Mouse (Mus musculus): ENCODE results near the gene Ndufb4. TPM values are rescaled to one million over a fixed set of nuclear protein-coding genes. Genes with fewer than 3 reads are reported as not detected.
A peak's percentile ranks its signal among the peaks of the same experiment; 100 is the strongest.

Gene Ndufb4
- polyA plus RNA-seq, 1 experiment from 2014 or later = 47.7 TPM

DNA sequence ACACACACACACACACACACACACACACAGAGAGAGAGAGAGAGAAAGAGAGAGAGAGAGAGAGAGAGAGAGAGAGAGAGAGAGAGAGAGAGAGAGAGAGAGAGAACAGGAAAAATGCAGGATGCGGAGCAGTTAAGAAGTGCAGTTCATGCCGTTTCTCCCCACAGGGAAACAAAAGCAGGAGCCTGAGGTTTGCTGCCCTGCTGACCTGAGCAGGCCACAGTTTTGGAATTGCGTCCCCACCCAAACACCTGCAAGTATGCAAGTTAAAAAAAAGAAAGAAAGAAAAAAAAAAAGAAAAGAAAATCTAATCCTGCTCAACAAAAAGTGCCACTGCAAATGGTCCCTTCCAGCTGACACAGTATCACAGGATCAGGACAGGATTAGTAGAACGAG is 22.4 kb upstream of the Ndufb4 start:
- no peak overlapping the region for H3K27ac ChIP-seq
- H3K36me3 ChIP-seq = no peaks in the 10 kb centered on the region
- no peak for DNase-seq
- H3K9me3 ChIP-seq (replicated peaks) = no peaks in the 10 kb centered on the region
- no peak overlapping the region for H3K9ac ChIP-seq
- H3K4me2 ChIP-seq = no peak overlapping the region
- H3K4me3 ChIP-seq (replicated peaks) = no peak overlapping the region
- 65% methylated on average over 4 of the region's 4 CpGs for WGBS (ENCODE audit: insufficient replicate concordance)
- no peaks in the 10 kb centered on the region for H3K27me3 ChIP-seq
- H3K4me1 ChIP-seq (replicated peaks) = no peaks in the 10 kb centered on the region
- ATAC-seq (ENCODE audit: low read depth) = no peak

DNA sequence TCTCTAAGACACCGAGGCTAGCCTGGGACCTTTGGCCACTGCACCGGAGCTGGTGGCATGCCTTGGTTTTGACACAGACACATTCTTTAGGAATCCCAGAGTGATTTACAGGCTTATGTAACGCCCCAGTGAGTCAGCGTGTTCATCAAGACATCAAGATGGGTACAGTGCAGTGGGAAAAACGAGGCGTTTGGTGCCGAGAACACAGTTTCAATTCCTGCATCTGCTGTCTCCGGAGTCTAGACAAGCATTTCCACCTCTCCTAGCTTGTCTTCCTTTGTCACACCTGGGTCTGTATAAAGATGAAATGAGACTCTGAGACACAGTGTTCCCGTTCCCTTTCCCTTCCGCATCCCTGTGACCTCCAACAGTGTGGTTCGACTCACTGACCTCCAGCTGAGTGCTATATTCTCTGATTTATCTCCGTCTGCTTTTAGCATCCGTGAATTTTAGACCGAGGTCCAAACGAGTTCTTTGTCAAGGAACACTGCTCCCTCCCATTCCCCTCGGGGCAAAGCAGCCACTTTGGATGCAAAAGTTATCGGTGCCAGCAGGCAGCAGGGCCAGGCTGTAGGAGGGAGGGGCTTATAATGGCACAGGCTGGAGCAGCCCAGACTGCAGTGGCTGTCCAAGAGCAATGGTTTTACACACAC is 21.9 kb upstream of the Ndufb4 start:
- Histone ChIP-seq H3K9ac (no peak overlapping the region), H3K4me1 (replicated peaks) (no peaks in the 10 kb centered on the region), H3K27me3 (no peaks in the 10 kb centered on the region), H3K36me3 (no peaks in the 10 kb centered on the region), H3K27ac (no peak overlapping the region), H3K9me3 (replicated peaks) (no peaks in the 10 kb centered on the region), H3K4me2 (no peak overlapping the region), H3K4me3 (replicated peaks) (no peak overlapping the region)
- 58% methylated on average over 17 of the region's 17 CpGs for WGBS (ENCODE audit: insufficient replicate concordance)
- ATAC-seq (ENCODE audit: low read depth) = no peak
- no peak for DNase-seq

DNA sequence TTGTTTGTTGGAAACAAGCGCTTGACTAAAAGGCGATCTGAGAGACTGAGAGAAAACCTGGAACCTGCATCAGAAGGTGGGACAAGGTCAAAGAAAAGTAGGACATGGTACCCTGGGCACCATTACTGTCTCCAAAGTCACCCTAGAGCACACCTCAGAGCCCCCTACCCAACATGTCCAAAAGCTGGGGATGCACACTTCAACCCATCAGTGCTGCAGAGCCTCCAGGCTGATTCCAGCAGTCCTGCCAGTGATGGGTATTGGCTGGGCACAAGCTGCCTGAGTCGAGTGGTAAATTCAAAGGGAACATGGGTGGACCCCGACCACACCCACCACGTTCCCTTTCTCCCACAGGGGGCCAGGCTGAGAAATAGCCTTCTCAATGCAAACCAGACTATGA is 21.1 kb upstream of the Ndufb4 start:
- Histone ChIP-seq H3K4me2 (no peak overlapping the region), H3K27me3 (no peaks in the 10 kb centered on the region), H3K27ac (no peak overlapping the region), H3K9me3 (replicated peaks) (no peaks in the 10 kb centered on the region), H3K36me3 (no peaks in the 10 kb centered on the region), H3K4me1 (replicated peaks) (no peaks in the 10 kb centered on the region), H3K4me3 (replicated peaks) (no peak overlapping the region), H3K9ac (no peak overlapping the region)
- ATAC-seq (ENCODE audit: low read depth) (no peak), DNase-seq (no peak)
- WGBS (ENCODE audit: insufficient replicate concordance) = 67% methylated on average over 5 of the region's 5 CpGs

DNA sequence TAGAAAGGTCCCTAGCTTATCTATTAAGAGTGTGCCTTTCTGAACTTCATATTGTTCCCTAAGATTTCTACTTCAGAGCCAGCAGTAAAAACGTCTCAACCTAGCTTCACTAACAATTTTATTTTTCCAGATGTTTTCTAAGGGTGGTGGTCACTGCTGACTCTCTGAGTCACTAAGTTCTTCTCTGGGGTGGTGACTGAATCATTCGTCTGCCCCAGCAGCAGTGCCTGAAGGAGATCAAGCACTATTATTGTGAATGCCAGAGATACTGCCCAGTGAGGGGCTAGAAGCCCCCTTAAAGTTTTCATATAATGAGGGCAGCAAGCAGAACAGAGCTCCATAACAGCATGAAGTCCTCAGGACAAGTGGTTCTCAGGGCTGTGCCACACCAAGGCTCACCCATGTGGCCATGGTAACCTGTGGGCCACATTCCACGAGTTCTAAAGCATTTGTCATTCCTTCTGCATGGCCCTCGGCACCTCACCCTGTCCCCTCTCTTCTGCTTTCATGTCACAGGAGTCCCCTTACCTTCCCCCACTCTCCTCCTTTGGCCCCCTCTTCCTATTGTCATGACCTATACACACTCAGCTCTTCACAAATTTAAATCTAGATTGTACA is 16.5 kb upstream of the Ndufb4 start:
- 29% methylated on average over 4 of the region's 4 CpGs for WGBS (ENCODE audit: insufficient replicate concordance)
- no peaks in the 10 kb centered on the region for H3K36me3 ChIP-seq
- no peaks in the 10 kb centered on the region for H3K4me1 ChIP-seq (replicated peaks)
- ATAC-seq (ENCODE audit: low read depth) = no peak
- no peak overlapping the region for H3K4me2 ChIP-seq
- no peaks in the 10 kb centered on the region for H3K9me3 ChIP-seq (replicated peaks)
- no peaks in the 10 kb centered on the region for H3K27me3 ChIP-seq
- no peak overlapping the region for H3K4me3 ChIP-seq (replicated peaks)
- H3K9ac ChIP-seq = no peak overlapping the region
- DNase-seq = no peak
- H3K27ac ChIP-seq = no peak overlapping the region

DNA sequence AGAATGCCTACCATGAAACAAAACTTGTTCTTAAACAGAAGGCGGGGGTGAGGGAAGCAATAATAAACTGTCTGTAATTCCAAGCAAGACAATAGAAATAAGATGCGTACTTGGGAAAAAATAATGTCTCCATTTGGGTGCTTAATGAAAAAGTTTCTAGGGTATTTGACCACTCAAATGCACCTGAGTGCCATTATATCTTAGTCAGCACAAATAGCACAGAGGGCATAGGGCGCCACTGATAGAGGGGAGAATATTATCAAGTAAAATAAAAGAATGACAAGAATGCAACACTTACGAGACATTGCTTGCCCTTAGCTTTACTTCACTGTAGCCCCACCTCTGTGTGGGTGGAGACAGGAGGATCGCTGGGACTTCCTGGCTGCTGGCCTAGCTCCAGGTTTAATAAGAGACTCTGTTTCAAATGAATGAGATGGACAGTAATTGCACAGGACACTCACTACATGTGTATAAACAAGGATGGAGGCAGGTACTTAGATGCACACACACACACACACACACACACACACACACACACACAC is 11.2 kb upstream of the Ndufb4 start:
- Histone ChIP-seq H3K4me1 (replicated peaks) (no peaks in the 10 kb centered on the region), H3K9ac (no peak overlapping the region), H3K36me3 (no peaks in the 10 kb centered on the region), H3K27me3 (no peaks in the 10 kb centered on the region), H3K4me3 (replicated peaks) (no peak overlapping the region), H3K4me2 (no peak overlapping the region), H3K27ac (no peak overlapping the region), H3K9me3 (replicated peaks) (no peaks in the 10 kb centered on the region)
- ATAC-seq (ENCODE audit: low read depth) = no peak
- no peak for DNase-seq
- 57% methylated on average over 5 of the region's 5 CpGs for WGBS (ENCODE audit: insufficient replicate concordance)

DNA sequence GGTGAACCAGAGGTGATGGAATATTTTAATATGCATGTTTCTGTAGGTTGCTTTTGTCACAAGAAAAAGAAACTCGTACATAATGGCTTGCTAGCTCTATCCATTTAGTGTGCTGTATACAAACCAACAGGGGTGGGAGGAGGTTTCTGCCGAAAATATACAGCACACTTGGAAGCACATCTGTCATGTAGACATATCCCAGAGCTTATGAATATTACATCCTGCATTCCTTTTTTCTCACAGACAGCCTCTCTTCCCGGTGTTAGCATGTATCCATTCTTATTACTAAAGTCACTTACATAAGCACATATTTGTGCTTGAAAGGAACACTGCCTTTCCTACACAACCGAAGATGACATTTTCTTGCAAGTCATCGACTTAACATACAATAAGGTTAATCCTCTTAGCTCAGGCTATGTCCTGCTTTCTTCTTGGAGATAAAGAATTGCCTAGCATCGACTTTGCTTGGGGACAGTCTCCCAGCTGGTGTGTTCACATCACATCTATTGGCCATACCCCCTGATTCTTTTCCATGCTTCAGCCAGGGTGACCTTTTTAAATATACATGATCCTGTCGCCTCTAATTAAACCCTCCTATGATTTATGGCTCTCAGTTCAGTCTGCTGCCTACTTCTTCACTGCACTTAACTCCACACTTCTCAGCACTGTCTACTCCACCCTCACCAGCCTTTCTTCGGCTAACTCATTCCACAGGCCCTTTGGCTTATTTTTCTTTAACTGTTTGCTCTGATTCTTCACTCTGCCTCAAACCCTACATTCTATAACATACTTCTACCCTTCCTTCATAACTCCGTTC is 9.6 kb upstream of the Ndufb4 start:
- no peaks in the 10 kb centered on the region for H3K4me1 ChIP-seq (replicated peaks)
- 57% methylated on average over 9 of the region's 9 CpGs for whole genome bisulfite sequencing (ENCODE audit: insufficient replicate concordance)
- H3K27me3 ChIP-seq = no peaks in the 10 kb centered on the region
- no peaks in the 10 kb centered on the region for H3K9me3 ChIP-seq (replicated peaks)
- no peak overlapping the region for H3K9ac ChIP-seq
- DNase-seq = no peak
- no peak overlapping the region for H3K27ac ChIP-seq
- no peak overlapping the region for H3K4me2 ChIP-seq
- no peak overlapping the region for H3K4me3 ChIP-seq (replicated peaks)
- no peak for ATAC-seq (ENCODE audit: low read depth)
- no peaks in the 10 kb centered on the region for H3K36me3 ChIP-seq

DNA sequence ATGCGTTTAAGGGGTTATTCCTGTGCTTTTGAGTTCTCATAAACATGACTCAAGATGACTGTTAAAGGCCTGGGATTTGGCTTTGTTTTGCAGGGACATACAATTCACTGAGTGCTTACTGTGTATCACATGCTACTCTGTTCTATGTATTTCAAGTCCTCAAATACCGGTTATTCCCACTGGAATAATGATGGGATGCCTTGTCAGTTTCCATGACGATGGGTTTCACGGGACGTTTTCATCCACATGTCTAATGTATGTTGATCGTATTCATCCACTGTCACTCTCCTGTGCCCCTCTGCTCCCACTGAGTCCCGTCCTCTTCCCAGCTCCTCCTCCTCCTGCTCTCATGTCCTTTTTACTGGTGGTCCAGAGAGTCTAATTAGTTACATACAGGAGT is 2.5 kb upstream of the Ndufb4 start:
- H3K9ac ChIP-seq = no peak overlapping the region
- H3K4me1 ChIP-seq (replicated peaks) = peaks cover 26% of the 10 kb centered on the region
- H3K27me3 ChIP-seq = no peaks in the 10 kb centered on the region
- ATAC-seq (ENCODE audit: low read depth) = no peak
- no peaks in the 10 kb centered on the region for H3K9me3 ChIP-seq (replicated peaks)
- 74% methylated on average over 7 of the region's 7 CpGs for WGBS (ENCODE audit: insufficient replicate concordance)
- no peak overlapping the region for H3K4me2 ChIP-seq
- no peak overlapping the region for H3K27ac ChIP-seq
- H3K36me3 ChIP-seq = no peaks in the 10 kb centered on the region
- H3K4me3 ChIP-seq (replicated peaks) = no peak overlapping the region
- no peak for DNase-seq

DNA sequence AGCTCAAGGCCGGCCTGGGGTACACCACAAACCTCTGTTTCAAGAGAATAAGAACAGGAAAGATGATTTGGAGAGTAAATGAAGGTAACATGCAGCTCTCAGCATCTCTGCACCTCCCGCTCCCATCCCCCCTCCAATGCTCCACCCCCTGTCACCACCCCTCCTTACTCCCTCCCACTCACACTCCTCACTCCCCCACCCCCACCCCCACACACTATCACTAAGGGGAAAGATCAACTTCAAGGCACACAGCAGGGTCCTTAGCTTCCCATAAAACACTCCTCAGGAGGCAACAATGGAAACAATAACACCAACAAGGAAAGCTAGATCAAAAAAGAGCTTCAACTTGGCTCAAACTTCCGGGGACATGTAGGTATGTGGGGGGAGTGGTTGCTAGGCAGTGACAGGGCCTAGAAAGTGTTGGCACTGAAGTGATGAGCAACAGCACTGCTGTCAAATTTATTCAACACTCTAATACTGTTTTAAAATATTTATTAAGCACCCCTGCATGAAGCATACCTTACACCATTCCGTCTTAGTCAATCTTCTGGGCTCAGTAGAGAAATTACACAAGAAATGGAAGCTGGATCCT is 1.6 kb upstream of the Ndufb4 start:
- H3K27ac ChIP-seq = no peak overlapping the region

DNA sequence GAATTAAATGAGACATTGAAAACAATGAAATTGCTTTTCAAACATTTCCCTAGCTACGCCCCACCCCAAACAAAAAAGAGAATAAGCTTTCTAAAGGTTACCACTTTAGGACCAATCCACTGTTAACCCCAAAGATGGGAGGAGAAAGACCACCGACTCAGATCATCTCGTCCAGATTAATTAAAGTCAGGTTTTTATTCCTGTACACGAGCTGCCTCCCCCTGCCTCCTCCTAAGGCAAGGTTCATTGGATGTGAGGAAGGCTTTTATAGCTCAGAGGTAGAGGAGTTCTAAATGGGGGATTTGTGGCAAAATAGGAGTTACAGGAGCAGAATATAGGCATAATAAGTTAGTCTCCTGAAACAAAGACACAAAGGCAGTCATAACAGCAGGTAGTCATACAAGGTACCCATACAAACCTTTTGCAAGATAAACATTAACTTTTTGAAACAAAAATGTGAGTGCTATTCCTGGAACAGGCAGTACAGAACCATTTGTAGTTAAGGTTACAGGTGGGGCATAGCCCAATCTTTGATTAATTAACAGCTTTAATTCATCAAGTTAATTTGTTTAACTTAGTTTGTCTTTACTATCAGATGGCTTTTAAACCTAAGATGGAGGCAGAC is 690 bp upstream of the Ndufb4 start:
- Histone ChIP-seq H3K27ac (peak overlapping the region; percentile 51; the same call in 1 of the 2 replicates), H3K36me3 (peaks cover 14% of the 10 kb centered on the region), H3K9me3 (replicated peaks) (no peaks in the 10 kb centered on the region), H3K4me2 (peak overlapping the region; percentile 62), H3K27me3 (no peaks in the 10 kb centered on the region), H3K4me1 (replicated peaks) (peaks cover 34% of the 10 kb centered on the region), H3K9ac (peak overlapping the region; percentile 42; the same call in 1 of the 2 replicates), H3K4me3 (replicated peaks) (peak overlapping the region; percentile 86)
- WGBS (ENCODE audit: insufficient replicate concordance) = 48% methylated on average over 4 of the region's 4 CpGs
- no peak for DNase-seq
- ATAC-seq (ENCODE audit: low read depth) = no peak

More for the DNA sequence above, 1.6 kb upstream of the Ndufb4 start:
- Histone ChIP-seq H3K36me3 (peaks cover 8% of the 10 kb centered on the region), H3K9me3 (replicated peaks) (no peaks in the 10 kb centered on the region), H3K9ac (no peak overlapping the region), H3K4me1 (replicated peaks) (peaks cover 34% of the 10 kb centered on the region), H3K4me3 (replicated peaks) (no peak overlapping the region), H3K27me3 (no peaks in the 10 kb centered on the region), H3K4me2 (no peak overlapping the region)
- DNase-seq (no peak), ATAC-seq (ENCODE audit: low read depth) (no peak)
- 56% methylated on average over 4 of the region's 4 CpGs for WGBS (ENCODE audit: insufficient replicate concordance)

DNA sequence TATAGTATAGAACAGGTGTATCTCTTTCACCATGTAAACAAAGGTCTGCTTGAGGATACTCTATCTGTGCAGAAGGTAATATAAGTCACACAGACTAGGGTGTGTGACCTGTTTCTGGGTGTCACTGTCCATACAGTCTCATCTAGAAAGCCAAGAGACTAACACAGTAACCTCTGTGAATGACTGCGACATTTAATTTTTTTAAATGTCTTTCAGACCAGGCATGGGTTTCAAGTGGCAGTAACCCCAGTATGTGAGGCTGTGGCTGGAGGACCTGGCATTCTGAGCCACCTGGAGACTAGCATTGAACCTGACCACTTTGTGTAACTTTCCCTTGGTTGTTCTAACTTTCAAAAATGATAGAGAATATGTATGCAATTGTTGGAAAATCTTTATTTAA is 1.2 kb downstream of the Ndufb4 start:
- Histone ChIP-seq H3K9ac (peak overlapping the region; percentile 94), H3K27me3 (no peaks in the 10 kb centered on the region), H3K9me3 (replicated peaks) (no peaks in the 10 kb centered on the region), H3K4me1 (replicated peaks) (peaks cover 34% of the 10 kb centered on the region), H3K36me3 (peaks cover 21% of the 10 kb centered on the region), H3K27ac (peak overlapping the region; percentile 91), H3K4me2 (peak overlapping the region; percentile 78), H3K4me3 (replicated peaks) (peak overlapping the region; percentile 86)
- WGBS (ENCODE audit: insufficient replicate concordance) = 74% methylated on average over 1 of the region's 1 CpGs
- ATAC-seq (ENCODE audit: low read depth) (no peak), DNase-seq (no peak)

DNA sequence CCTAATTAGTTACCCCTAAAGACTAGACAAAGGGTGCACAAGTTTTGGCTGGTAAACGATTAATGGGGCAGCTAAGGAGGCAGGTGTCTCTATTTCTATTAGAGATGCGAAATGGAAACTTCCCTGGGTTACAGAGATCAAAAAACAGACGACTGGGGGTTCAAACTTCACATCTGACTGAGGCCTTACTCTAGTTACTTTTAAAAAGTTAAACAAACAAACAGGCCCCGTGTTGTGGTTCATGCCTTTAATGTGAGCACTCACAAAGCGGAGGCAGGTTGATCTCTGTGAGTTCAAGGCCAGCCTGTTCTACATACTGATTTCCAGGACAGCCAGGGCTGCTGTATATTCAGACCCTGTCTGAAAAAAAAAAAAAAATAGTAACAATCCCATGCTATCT is 1.6 kb downstream of the Ndufb4 start:
- Histone ChIP-seq H3K27ac (peak overlapping the region; percentile 91; the same call in 1 of the 2 replicates), H3K9me3 (replicated peaks) (no peaks in the 10 kb centered on the region), H3K9ac (peak overlapping the region; percentile 94; the same call in 1 of the 2 replicates), H3K4me2 (peak overlapping the region; percentile 78), H3K4me3 (replicated peaks) (peak overlapping the region; percentile 86), H3K36me3 (peaks cover 25% of the 10 kb centered on the region), H3K27me3 (no peaks in the 10 kb centered on the region), H3K4me1 (replicated peaks) (peaks cover 34% of the 10 kb centered on the region)
- WGBS (ENCODE audit: insufficient replicate concordance) = 73% methylated on average over 5 of the region's 5 CpGs
- ATAC-seq (ENCODE audit: low read depth) = no peak
- no peak for DNase-seq
